Mouse (Mus musculus) hindbrain, embryonic 16.5 days (tissue): ENCODE data around the gene Gm10330. TPM values are rescaled to one million over a fixed set of nuclear protein-coding genes. Genes with fewer than 3 reads are reported as not detected.
"Not testable (repeated sequence)": the region's sequence is repeated elsewhere in the genome, so short reads cannot be mapped to it uniquely, and the experiment has no call there.

Experiments
- ATAC-seq: fragments of 200-750 bp; cut with Nextera tagmentation; 2 replicates; pipeline ENCODE4 v1.8.0; 2017; ENCODE audit warnings: moderate TSS enrichment, moderate library complexity
- H3K27ac ChIP-seq: fragments of 300-500 bp; sonication (generic); 2 replicates; pipeline ENCODE4 v1.5.1; 2014; ENCODE audit warnings: low read depth, mild to moderate bottlenecking, control low read depth, low read length, moderate library complexity
- H3K27me3 ChIP-seq: fragments of 300-500 bp; sonication (generic); replicated peaks from 2 replicates; pipeline ENCODE4 v1.6.1; 2014; ENCODE audit warnings: low read length; ENCODE audit not compliant: control insufficient read depth, insufficient read depth
- H3K36me3 ChIP-seq: fragments of 300-500 bp; sonication (generic); 2 replicates; pipeline ENCODE4 v1.6.1; 2014; ENCODE audit warnings: mild to moderate bottlenecking, low read length, moderate library complexity, mixed read lengths; ENCODE audit not compliant: control insufficient read depth, insufficient read depth
- H3K4me1 ChIP-seq: fragments of 300-500 bp; sonication (generic); 2 replicates; pipeline ENCODE4 v1.6.1; 2014; ENCODE audit warnings: low read depth, low read length; ENCODE audit not compliant: control insufficient read depth, insufficient read depth
- H3K4me2 ChIP-seq: fragments of 300-500 bp; sonication (generic); 2 replicates; pipeline ENCODE4 v1.6.1; 2014; ENCODE audit warnings: mild to moderate bottlenecking, low read length, control low read depth, moderate library complexity
- H3K4me3 ChIP-seq: fragments of 300-500 bp; sonication (generic); 2 replicates; pipeline ENCODE4 v1.5.1; 2014; ENCODE audit warnings: mild to moderate bottlenecking, low read length, control low read depth, moderate library complexity
- H3K9ac ChIP-seq: fragments of 300-500 bp; sonication (generic); 2 replicates; pipeline ENCODE4 v1.6.1; 2014; ENCODE audit warnings: low read depth, mild to moderate bottlenecking, control low read depth, low read length, moderate library complexity
- H3K9me3 ChIP-seq: fragments of 300-500 bp; sonication (generic); 2 replicates; pipeline ENCODE4 v1.6.1; 2014; ENCODE audit warnings: mild to moderate bottlenecking, low read length, moderate library complexity; ENCODE audit not compliant: control insufficient read depth
- WGBS: fragments of 180-500 bp; shearing (Covaris S2); extraction: QIAGEN DNeasy Blood & Tissue Kit; methylation state at CpG from one replicate; pipeline ENCODE4 v1.1.7; 2014; 5-methylcytosine and 5-hydroxymethylcytosine counted together
- polyA plus RNA-seq: library from polyadenylated mRNA; unstranded; fragments of >200 nt; fragmentation: Nextera tagmentation; extraction: Ambion mirVana; gene quantifications from 2 replicates; pipeline ENCODE4 v1.2.1, GENCODE M21; 2015

Gene Gm10330
- 0.74 and 0.76 TPM in 2 replicates for polyA plus RNA-seq

GRCm38 (mm10) chr12:23780165-23780564 lies at the start of gene Gm10330:
Gene Gm10330 (minus strand): TSS chr12:23780265.
- H3K4me3 ChIP-seq, H3K36me3 ChIP-seq, ATAC-seq, H3K9me3 ChIP-seq, H3K4me1 ChIP-seq, H3K9ac ChIP-seq, H3K27me3 ChIP-seq, H3K27ac ChIP-seq, H3K4me2 ChIP-seq: not testable (repeated sequence)
- WGBS, result 96% methylated on average over 1 of the region's 1 CpGs

- H3K9ac ChIP-seq, result not testable (repeated sequence)
- WGBS, result 20% methylated on average over 41 of the region's 43 CpGs
Observed at GRCm38 (mm10) chr12:23800776-23801175, 20.7 kb upstream of the Gm10330 start.

DNA sequence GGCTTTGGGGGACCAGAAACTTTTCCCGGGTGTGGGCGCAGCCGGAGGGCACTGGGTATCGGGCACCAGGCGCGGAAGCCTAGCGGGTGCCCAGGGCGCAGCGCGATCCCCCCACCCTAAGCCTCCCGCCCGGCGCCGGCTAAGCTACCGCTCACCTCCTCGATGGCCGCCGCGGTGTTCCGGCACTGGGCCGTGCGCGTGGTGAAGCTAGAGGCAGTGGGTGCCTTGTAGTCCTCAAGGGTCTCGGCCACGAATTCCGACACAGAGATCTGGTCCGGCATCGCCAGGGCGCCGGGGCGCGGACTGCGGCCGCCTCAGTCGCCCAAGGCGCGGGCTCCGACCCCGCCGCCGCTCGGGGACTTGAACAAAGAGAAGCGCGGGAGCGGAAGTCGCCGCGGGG lies 20.3 kb upstream of the Gm10330 start:
- 18% methylated on average over 24 of the region's 48 CpGs for WGBS
- not testable (repeated sequence) for H3K4me2 ChIP-seq, H3K27ac ChIP-seq, H3K4me1 ChIP-seq, H3K9ac ChIP-seq, H3K36me3 ChIP-seq, H3K9me3 ChIP-seq, H3K4me3 ChIP-seq, ATAC-seq, H3K27me3 ChIP-seq

More at GRCm38 (mm10) chr12:23800776-23801175, 20.7 kb upstream of the Gm10330 start:
- H3K4me3 ChIP-seq, H3K27me3 ChIP-seq, H3K9me3 ChIP-seq, H3K27ac ChIP-seq, H3K36me3 ChIP-seq, H3K4me2 ChIP-seq, ATAC-seq, H3K4me1 ChIP-seq: not testable (repeated sequence)
